Mouse (Mus musculus) heart, postnatal 14 days (tissue): ENCODE measurements around the gene Fermt1. TPM values are rescaled to one million over a fixed set of nuclear protein-coding genes. Genes with fewer than 3 reads are reported as not detected.

ENCODE experiments used
- DNase-seq, 2 experiments: peaks; one replicate each; pipeline ENCODE4 v3.0.0; 2021 to 2022
- intact Hi-C: fragments of 180-260 bp; cut with DNase I; formaldehyde crosslinking; loops from one replicate; pipeline ENCODE4 v1.15.1; 2025
- long read RNA-seq, 2 experiments: library from polyadenylated mRNA; stranded (forward); transcript quantifications; one replicate each; pipeline ENCODE4 v2.0.0; 2021
- total RNA-seq, 2 experiments: library from RNA; stranded (reverse); gene quantifications; 2 replicates each; pipeline ENCODE4 v1.2.3; 2021

Gene Fermt1
- total RNA-seq, result under 1 TPM in 1 of 2 experiments, not detected in 1; 0.10 TPM
- long read RNA-seq, experiment 1, result 0 reads
- long read RNA-seq, experiment 2, result 0 reads

DNA sequence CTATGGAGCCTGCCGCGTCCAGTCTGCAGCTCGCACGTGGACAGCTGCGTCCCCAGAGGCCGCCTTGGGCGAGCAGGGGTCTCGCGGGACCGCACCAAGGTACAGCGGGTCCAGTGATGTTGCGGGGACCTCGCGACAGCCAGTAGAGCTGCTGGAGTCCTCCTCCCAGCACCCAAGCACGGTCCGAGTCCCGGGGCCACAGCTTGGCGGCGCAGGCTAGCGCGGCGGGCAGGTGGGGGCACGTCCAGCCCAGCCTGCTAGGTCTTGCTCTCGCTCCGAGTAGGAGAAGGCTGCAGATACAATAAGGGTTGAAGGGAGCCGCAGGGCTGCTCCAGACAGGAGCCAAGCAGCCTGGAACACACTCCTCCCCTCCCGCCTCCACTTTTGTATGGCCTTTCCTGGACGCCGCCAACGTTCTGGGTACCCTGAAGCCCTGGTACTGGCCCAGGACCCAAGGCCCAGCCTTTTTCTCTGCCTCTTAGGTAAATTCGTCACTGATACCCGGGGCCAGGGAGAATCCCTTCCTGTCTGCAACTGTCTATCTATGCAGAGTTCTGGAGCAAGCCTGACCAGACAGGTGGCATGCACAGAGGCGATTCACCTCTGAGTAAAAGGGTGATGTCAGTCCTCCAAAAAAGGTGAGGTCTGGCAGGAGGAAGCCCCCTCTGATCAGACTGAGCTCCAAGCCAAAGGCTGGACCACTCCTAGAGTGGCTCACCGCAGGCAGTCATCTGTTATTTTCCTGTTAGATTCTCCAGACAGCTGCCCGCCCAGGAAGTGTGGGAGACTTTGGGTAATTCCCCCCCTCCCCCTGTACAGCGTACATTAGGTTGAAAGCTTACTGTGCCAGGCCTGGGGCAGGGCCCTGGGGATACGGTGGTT lies at the start of gene Fermt1:
TSS of gene Fermt1 (minus strand) at position 581 of the 882 bp plus-strand sequence.
- intact Hi-C loops, result no loop called here
- peak in 1 of 2 experiments; percentile 2 for DNase-seq

- peak; percentile 31 to 59 for DNase-seq
- intact Hi-C loops, result no loop called here
These were observed 47.2 kb upstream of the Fermt1 start for GRCm38 (mm10) chr2:132992659-132993531.

DNA sequence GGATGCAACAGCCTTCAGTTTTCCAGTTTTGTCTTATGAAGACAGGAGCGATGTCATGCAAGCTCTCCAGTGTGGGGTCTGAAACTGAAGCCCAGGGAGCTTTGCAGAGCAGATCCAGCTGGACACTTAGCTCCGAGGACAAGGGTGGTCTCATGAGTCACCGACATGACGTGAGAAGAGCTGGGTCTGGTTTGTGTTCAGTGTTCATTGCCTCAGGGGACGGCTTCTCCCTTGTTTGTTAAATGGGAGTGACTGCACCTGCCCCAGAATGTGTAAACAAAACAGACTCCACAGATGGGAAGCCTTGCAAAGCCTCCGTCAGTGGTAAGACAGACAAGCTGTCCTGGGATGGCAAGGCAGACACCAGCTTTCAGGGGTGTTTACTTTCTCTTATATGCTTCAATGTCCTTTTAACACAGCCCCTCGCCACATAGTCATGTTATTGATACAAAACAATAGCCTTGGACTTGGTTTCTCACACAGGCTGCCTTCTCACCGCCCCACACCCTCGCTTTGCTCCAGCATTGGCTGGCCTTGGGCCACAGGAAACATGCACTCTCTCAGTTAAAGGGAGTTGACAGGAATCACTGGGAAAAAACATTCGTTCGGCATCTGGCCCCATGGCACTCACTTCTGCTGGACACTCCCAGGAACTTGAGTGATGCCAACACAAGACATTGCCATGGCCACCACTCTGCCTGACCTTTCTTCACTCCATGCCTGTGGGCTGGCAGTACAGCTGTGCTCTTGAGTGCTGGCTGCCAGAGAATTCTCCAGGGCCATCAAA lies 44.3 kb upstream of the Fermt1 start:
- intact Hi-C loops, result no loop called here
- DNase-seq, result peak; percentile 37 to 43

GRCm38 (mm10) chr2:132973346-132973745 lies 27.6 kb upstream of the Fermt1 start:
- DNase-seq, result no peak
- intact Hi-C loops, result no loop called here

- intact Hi-C loops, result no loop called here
These were observed 25.1 kb upstream of the Fermt1 start for GRCm38 (mm10) chr2:132970772-132971173.

GRCm38 (mm10) chr2:132957786-132958185 lies 12.1 kb upstream of the Fermt1 start:
- intact Hi-C loops, result no loop called here
- no peak for DNase-seq

More at GRCm38 (mm10) chr2:132970772-132971173, 25.1 kb upstream of the Fermt1 start:
- DNase-seq, result peak in 1 of 2 experiments; percentile 3

GRCm38 (mm10) chr2:132952197-132952596 lies 6.5 kb upstream of the Fermt1 start:
- no peak for DNase-seq
- intact Hi-C loops, result no loop called here

DNA sequence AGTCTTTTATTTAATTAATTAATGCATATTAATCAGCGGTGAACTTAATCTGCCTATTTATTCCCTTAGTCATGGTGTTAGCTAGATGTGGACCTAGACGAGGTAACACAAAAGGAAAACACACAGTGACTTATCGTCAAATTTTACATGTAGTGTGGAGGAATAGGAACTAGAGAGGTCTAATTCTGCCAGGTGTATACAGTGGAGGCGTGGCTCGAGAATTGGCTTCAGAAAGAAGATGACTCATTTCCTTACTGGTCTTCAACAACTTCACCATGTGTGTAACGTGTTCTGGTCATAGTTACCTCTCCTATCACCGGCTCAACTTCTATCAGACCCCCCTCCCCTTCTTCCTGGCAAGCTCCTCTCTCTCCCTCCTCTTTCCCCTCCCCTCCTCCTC lies 2.5 kb upstream of the Fermt1 start:
- intact Hi-C loops, result no loop called here
- DNase-seq, result no peak

- intact Hi-C loops, result no loop called here
- no peak for DNase-seq
These were observed 1.3 kb upstream of the Fermt1 start for GRCm38 (mm10) chr2:132946976-132947375.

- intact Hi-C loops, result no loop called here
These were observed 888 bp downstream of the Fermt1 start for GRCm38 (mm10) chr2:132944711-132945325.

GRCm38 (mm10) chr2:132943997-132944396 lies 1.7 kb downstream of the Fermt1 start:
- no peak for DNase-seq
- intact Hi-C loops, result no loop called here

More at GRCm38 (mm10) chr2:132944711-132945325, 888 bp downstream of the Fermt1 start:
- no peak for DNase-seq

DNA sequence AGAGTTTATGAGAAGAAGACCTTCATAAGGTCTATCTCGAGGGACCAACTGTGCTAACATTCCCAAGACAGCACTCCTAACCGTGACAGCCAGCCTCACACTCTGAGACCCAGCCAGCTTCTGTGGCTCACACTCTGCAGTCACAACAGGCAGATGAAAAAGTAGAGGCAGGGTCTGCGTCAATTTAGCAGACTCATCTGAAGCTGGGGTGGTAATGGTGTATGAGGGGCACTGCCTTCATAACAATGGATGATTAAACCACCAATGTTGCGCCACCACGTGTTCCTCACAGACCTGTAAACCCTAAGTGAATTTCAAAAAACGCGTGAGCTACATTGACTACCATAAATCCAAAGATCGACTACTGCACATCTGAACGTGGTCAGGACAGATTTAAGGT lies 2.1 kb downstream of the Fermt1 start:
- DNase-seq, result no peak
- intact Hi-C loops, result no loop called here

DNA sequence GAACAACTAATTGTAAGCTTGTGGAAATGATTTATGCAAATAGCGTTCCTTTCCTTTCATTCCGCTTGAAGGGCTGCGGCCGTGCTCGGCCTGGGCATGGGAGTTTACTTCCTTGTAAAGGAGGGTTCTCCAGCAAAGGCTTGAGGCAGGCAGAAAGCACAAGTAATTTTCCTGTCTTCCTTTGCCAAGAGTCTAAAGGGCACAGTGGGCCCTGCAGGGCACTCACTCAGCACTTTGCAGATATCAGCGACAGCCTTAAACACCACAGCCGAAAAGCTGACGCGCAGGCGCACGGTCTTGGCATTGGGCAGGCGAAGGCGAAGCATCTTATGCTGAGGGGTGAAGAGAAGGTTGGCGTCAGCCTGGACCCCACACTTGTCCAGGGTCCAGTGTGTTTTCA lies 6.7 kb downstream of the Fermt1 start:
- DNase-seq, result no peak
- intact Hi-C loops, result no loop called here

DNA sequence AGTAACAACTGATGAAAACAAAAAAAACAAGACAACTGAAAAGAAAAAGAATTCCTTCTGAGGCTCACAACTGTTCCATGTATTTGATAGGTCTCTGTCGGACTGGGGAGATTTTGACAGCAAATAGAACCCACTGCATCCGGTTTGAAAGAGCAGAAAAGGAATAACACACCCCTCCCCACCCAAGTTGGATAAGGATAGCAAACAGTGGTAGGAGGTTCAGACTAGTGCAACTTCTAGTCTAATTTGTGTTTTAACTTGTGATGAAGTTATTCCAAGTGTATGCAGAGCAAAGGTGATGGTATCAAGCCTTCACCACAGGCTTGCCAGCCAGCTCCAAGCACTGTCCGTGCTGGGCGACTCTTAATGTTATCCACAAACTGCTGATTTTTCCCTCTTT lies 9.5 kb downstream of the Fermt1 start:
- no peak for DNase-seq
- intact Hi-C loops, result no loop called here

- intact Hi-C loops, result no loop called here
- DNase-seq, result no peak
These were observed 11.0 kb downstream of the Fermt1 start for GRCm38 (mm10) chr2:132934711-132935110.

DNA sequence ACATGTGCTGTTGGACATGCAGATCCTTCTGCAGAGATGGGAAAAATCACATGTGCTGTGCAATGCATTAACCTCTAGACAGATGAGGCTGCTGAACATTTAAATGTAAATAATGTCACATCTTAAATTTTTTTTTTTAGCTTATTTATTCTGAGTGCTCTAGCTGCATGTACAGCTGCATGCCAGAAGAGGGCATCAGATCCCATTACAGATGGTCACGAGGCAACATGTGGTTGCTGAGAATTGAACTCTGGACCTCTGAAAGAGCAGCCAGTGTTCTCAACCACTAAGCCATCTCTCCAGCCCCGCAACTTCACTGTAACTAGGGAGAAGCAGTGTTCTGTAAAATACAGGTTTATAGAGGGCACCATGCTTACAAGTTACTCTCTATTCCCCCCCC lies 11.6 kb downstream of the Fermt1 start:
- intact Hi-C loops, result no loop called here
- no peak for DNase-seq

DNA sequence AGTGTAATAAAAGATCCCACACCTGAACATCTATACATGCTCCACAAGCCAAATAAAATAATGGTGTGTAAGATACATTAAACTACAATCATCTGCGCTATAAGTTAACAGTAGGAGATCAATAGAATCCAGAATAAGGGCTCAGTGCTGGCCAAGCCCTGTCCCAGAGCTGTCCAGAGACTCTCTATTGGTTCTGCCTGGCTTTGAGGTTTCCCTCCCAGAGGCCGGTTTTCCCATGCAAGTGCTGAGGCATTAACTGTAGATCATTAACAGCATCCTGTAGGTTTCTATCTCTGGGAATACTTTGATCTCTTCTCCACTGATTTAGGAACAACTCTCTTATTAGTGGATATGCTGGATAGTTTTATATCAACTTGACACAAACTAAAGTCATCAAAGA lies 16.7 kb downstream of the Fermt1 start:
- intact Hi-C loops, result no loop called here
- DNase-seq, result no peak

DNA sequence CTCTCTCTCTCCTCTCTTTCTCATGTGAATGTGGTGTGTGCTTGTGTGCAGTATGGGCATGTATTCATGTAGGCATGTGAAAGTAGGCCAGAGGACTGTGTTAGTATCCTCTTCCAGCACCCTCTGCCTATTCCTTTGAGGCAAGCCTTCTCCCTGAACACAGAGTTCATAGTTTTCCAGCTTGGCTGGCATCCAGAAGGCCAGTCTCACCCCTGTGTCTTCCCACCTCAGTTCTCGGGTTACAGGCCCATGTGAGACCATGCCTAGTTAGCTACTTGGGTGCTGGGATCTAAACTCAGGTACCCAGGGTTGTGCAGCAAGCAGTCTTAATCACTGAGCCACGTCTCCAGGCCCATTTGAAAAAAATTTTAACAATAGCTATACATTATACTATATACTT lies 17.8 kb downstream of the Fermt1 start:
- no peak for DNase-seq
- intact Hi-C loops, result no loop called here

GRCm38 (mm10) chr2:132927298-132927697 lies 18.4 kb downstream of the Fermt1 start:
- intact Hi-C loops, result no loop called here
- no peak for DNase-seq
